Mouse (Mus musculus) hindbrain, postnatal 0 days (tissue): ENCODE results near the gene Slc16a1. TPM values are rescaled to one million over a fixed set of nuclear protein-coding genes. Genes with fewer than 3 reads are reported as not detected.
A peak's percentile ranks its signal among the peaks of the same experiment; 100 is the strongest.

ENCODE experiments used
- ATAC-seq: fragments of 200-750 bp; cut with Nextera tagmentation; 2 replicates; pipeline ENCODE4 v1.8.0; 2017; ENCODE audit warnings: mild to moderate bottlenecking, moderate TSS enrichment, moderate library complexity
- DNase-seq: peaks from one replicate; pipeline ENCODE4 v3.0.0-alpha.2; 2015; ENCODE audit warnings: low spot score
- H3K27ac ChIP-seq: fragments of 300-500 bp; sonication (generic); 2 replicates; pipeline ENCODE4 v1.5.1; 2014; ENCODE audit warnings: mild to moderate bottlenecking
- H3K27me3 ChIP-seq: fragments of 300-500 bp; sonication (generic); 2 replicates; pipeline ENCODE4 v1.6.1; 2014; ENCODE audit warnings: low read length, mixed read lengths; ENCODE audit not compliant: insufficient read depth
- H3K36me3 ChIP-seq: fragments of 300-500 bp; sonication (generic); 2 replicates; pipeline ENCODE4 v1.6.1; 2014; ENCODE audit warnings: low read length, mixed read lengths; ENCODE audit not compliant: insufficient read depth
- H3K4me1 ChIP-seq: fragments of 300-500 bp; sonication (generic); 2 replicates; pipeline ENCODE4 v1.6.1; 2014; ENCODE audit warnings: antibody characterized with exemption, low read length, mixed read lengths; ENCODE audit not compliant: insufficient read depth
- H3K4me2 ChIP-seq: fragments of 300-500 bp; sonication (generic); 2 replicates; pipeline ENCODE4 v1.6.1; 2014; ENCODE audit warnings: low read depth, mild to moderate bottlenecking, low read length, moderate library complexity, mixed read lengths
- H3K4me3 ChIP-seq: fragments of 300-500 bp; sonication (generic); 2 replicates; pipeline ENCODE4 v1.5.1; 2014; ENCODE audit warnings: low read length
- H3K9ac ChIP-seq: fragments of 300-500 bp; sonication (generic); replicated peaks from 2 replicates; pipeline ENCODE4 v1.6.1; 2014; ENCODE audit warnings: mild to moderate bottlenecking, low read length, moderate library complexity, mixed read lengths
- H3K9me3 ChIP-seq: fragments of 300-500 bp; sonication (generic); 2 replicates; pipeline ENCODE4 v1.6.1; 2016; ENCODE audit warnings: low read length, mixed read lengths
- CTCF ChIP-seq: IDR thresholded peaks from 2 replicates; pipeline ENCODE4 v1.5.1; 2016; ENCODE audit warnings: antibody characterized with exemption, control low read depth, low read depth
- WGBS: fragments of 180-500 bp; shearing (Covaris S2); extraction: QIAGEN DNeasy Blood & Tissue Kit; methylation state at CpG from one replicate; pipeline ENCODE4 v1.1.7; 2014; 5-methylcytosine and 5-hydroxymethylcytosine counted together
- polyA plus RNA-seq: library from polyadenylated mRNA; unstranded; fragments of >200 nt; fragmentation: Nextera tagmentation; extraction: Ambion mirVana; gene quantifications from 2 replicates; pipeline ENCODE4 v1.2.1, GENCODE M21; 2015
- total RNA-seq: library from RNA; depleted of rRNA; stranded (reverse); fragments of >200 nt; gene quantifications from 2 replicates; pipeline ENCODE4 v1.2.3, GENCODE M21; 2014

Slc16a1 gene
- total and polyA plus RNA-seq, 2 experiments from 2014 or later = 22.6 to 43.4 TPM

GRCm38 (mm10) chr3:104609690-104610380 lies 28.6 kb upstream of the Slc16a1 start:
- H3K4me2 ChIP-seq = no peak overlapping the region
- H3K36me3 ChIP-seq = no peaks in the 10 kb centered on the region
- H3K4me1 ChIP-seq = no peaks in the 10 kb centered on the region
- H3K27me3 ChIP-seq = no peaks in the 10 kb centered on the region
- no peak overlapping the region for H3K9ac ChIP-seq
- DNase-seq (no peak), ATAC-seq (0 out of 2 replicates have a peak, but pooled peaks have one; percentile 53)
- no peak for TF ChIP-seq CTCF
- 72% methylated on average over 8 of the region's 8 CpGs for WGBS
- no peaks in the 10 kb centered on the region for H3K9me3 ChIP-seq
- H3K4me3 ChIP-seq = no peak overlapping the region
- H3K27ac ChIP-seq = no peak overlapping the region

- Histone ChIP-seq H3K36me3 (no peaks in the 10 kb centered on the region), H3K27me3 (no peaks in the 10 kb centered on the region), H3K9me3 (no peaks in the 10 kb centered on the region), H3K9ac (no peak overlapping the region), H3K4me2 (no peak overlapping the region), H3K27ac (no peak overlapping the region), H3K4me3 (no peak overlapping the region), H3K4me1 (no peaks in the 10 kb centered on the region)
- ATAC-seq = no peak
- 87% methylated on average over 6 of the region's 6 CpGs for whole genome bisulfite sequencing
- DNase-seq = no peak
- no peak for TF ChIP-seq CTCF
Measured at GRCm38 (mm10) chr3:104610453-104611230, 27.8 kb upstream of the Slc16a1 start.

GRCm38 (mm10) chr3:104611951-104612350 lies 26.5 kb upstream of the Slc16a1 start:
- TF ChIP-seq CTCF = no peak
- DNase-seq (no peak), ATAC-seq (no peak)
- no peaks in the 10 kb centered on the region for H3K4me1 ChIP-seq
- H3K27me3 ChIP-seq = no peaks in the 10 kb centered on the region
- no peaks in the 10 kb centered on the region for H3K9me3 ChIP-seq
- H3K4me2 ChIP-seq = no peak overlapping the region
- WGBS = 85% methylated on average over 3 of the region's 3 CpGs
- H3K36me3 ChIP-seq = no peaks in the 10 kb centered on the region
- H3K4me3 ChIP-seq = no peak overlapping the region
- no peak overlapping the region for H3K27ac ChIP-seq
- H3K9ac ChIP-seq = no peak overlapping the region

- ATAC-seq = no peak
Measured at GRCm38 (mm10) chr3:104613102-104613501, 25.4 kb upstream of the Slc16a1 start.

GRCm38 (mm10) chr3:104614081-104614480 lies 24.4 kb upstream of the Slc16a1 start:
- Histone ChIP-seq H3K4me2 (no peak overlapping the region), H3K9ac (no peak overlapping the region), H3K9me3 (no peaks in the 10 kb centered on the region), H3K27ac (no peak overlapping the region), H3K27me3 (no peaks in the 10 kb centered on the region), H3K36me3 (no peaks in the 10 kb centered on the region), H3K4me1 (no peaks in the 10 kb centered on the region), H3K4me3 (no peak overlapping the region)
- ATAC-seq (no peak), DNase-seq (no peak)
- TF ChIP-seq CTCF = no peak
- 76% methylated on average over 1 of the region's 1 CpGs for WGBS

More at GRCm38 (mm10) chr3:104613102-104613501, 25.4 kb upstream of the Slc16a1 start:
- no peak for DNase-seq
- H3K27ac ChIP-seq = no peak overlapping the region
- WGBS = 68% methylated on average over 5 of the region's 5 CpGs
- no peaks in the 10 kb centered on the region for H3K4me1 ChIP-seq
- H3K4me3 ChIP-seq = no peak overlapping the region
- no peak for TF ChIP-seq CTCF
- H3K9me3 ChIP-seq = no peaks in the 10 kb centered on the region
- H3K27me3 ChIP-seq = no peaks in the 10 kb centered on the region
- H3K9ac ChIP-seq = no peak overlapping the region
- no peak overlapping the region for H3K4me2 ChIP-seq
- no peaks in the 10 kb centered on the region for H3K36me3 ChIP-seq

GRCm38 (mm10) chr3:104615216-104615615 lies 23.3 kb upstream of the Slc16a1 start:
- H3K4me1 ChIP-seq = no peaks in the 10 kb centered on the region
- no peak overlapping the region for H3K27ac ChIP-seq
- no peaks in the 10 kb centered on the region for H3K36me3 ChIP-seq
- no peak overlapping the region for H3K4me3 ChIP-seq
- DNase-seq (no peak), ATAC-seq (no peak)
- H3K4me2 ChIP-seq = no peak overlapping the region
- H3K9me3 ChIP-seq = no peaks in the 10 kb centered on the region
- no peaks in the 10 kb centered on the region for H3K27me3 ChIP-seq
- no peak for TF ChIP-seq CTCF
- 87% methylated on average over 2 of the region's 2 CpGs for WGBS
- no peak overlapping the region for H3K9ac ChIP-seq

GRCm38 (mm10) chr3:104616155-104616554 lies 22.3 kb upstream of the Slc16a1 start:
- Histone ChIP-seq H3K36me3 (no peaks in the 10 kb centered on the region), H3K9me3 (no peaks in the 10 kb centered on the region), H3K4me1 (no peaks in the 10 kb centered on the region), H3K4me2 (no peak overlapping the region), H3K4me3 (no peak overlapping the region), H3K27me3 (no peaks in the 10 kb centered on the region), H3K9ac (no peak overlapping the region), H3K27ac (no peak overlapping the region)
- DNase-seq (no peak), ATAC-seq (no peak)
- TF ChIP-seq CTCF = no peak
- WGBS = 48% methylated on average over 8 of the region's 8 CpGs
